Mouse (Mus musculus) retina, postnatal 7 days (tissue): ENCODE measurements around the gene Ispd.

ENCODE experiments used
- DNase-seq: peaks from one replicate; pipeline ENCODE4 v3.0.0-alpha.2; 2012; ENCODE audit warnings: low read depth, low spot score

Gene Ispd

DNA sequence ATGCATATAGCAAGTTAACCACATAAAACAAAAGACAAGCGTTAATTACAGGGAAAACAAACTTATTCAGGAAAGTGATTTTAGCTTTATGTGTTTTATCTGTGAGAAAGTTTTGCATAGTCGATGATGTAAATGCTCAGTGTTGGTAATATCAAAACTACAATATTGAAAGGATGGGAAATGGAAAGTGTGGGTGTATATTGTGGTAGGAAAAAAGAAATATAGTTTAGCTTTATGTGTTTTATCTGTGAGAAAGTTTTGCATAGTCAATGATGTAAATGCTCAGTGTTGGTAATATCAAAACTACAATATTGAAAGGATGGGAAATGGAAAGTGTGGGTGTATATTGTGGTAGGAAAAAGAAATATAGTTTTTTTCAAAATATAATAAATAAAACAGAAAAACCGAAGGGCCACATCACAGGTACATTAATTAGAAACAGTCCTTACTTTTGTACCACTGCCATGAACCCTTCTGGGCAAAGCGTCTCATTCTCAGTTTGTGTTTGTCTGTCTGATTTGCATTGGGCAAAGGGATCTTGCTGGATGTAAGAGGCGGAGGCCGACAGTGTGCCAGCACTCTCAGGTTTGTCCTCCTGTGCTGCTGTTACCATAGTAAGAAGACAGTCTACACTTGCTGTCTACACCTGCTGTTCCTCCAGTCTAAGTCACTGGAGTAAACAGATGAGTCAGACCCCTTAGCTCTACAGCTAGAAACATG is 87.2 kb downstream of the Ispd start:
- DNase-seq: no peak

- no peak for DNase-seq
Measured at GRCm38 (mm10) chr12:36471411-36471810, 90.2 kb downstream of the Ispd start.

GRCm38 (mm10) chr12:36474171-36474570 is 92.9 kb downstream of the Ispd start:
- no peak for DNase-seq

- no peak for DNase-seq
Measured at GRCm38 (mm10) chr12:36475269-36475668, 94.0 kb downstream of the Ispd start.

DNA sequence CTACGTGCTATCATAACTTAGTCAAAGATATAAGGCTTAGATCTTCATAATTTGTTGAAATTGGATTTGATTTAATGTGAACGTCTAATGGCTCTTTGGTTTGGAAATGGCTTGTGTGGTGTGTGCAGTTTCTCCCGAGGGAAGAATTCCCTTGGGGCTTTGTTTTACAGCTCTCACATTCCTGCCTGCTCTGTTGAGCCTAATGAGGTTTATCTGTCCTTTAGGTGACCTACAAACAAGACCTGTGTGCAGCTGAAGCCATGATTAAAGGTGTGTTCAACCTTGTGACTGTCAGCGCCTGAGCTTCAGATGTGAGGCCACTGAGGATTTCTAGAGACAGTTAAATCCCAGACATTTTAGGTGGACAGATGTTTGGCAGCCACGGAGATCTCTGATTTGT is 95.2 kb downstream of the Ispd start:
- DNase-seq: no peak

DNA sequence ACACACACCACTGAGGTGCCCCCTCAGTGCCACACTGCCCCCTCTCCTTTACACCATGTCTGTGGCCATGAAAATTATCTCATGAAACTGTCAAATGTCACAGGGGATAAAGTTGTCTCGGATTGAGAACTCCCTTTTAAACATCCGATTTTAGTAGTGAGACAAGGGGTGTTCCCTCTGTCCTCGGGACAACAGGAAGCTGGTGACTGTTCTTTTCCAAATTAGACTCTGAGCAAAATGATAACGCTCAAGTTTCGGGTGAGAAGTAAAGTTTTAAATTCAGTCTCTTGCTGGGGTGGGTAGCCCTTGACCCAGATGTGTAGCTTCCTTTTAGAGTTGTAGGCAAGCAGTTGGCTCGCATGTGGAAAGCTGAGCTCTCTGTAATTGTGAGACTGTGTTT is 96.3 kb downstream of the Ispd start:
- no peak for DNase-seq

- no peak for DNase-seq
Measured at GRCm38 (mm10) chr12:36477926-36478325, 96.7 kb downstream of the Ispd start.

- no peak for DNase-seq
Measured at GRCm38 (mm10) chr12:36481742-36482141, 100.5 kb downstream of the Ispd start.

- DNase-seq: no peak
Measured at GRCm38 (mm10) chr12:36483346-36483745, 102.1 kb downstream of the Ispd start.

- DNase-seq: no peak
Measured at GRCm38 (mm10) chr12:36497565-36497964, 116.3 kb downstream of the Ispd start.

DNA sequence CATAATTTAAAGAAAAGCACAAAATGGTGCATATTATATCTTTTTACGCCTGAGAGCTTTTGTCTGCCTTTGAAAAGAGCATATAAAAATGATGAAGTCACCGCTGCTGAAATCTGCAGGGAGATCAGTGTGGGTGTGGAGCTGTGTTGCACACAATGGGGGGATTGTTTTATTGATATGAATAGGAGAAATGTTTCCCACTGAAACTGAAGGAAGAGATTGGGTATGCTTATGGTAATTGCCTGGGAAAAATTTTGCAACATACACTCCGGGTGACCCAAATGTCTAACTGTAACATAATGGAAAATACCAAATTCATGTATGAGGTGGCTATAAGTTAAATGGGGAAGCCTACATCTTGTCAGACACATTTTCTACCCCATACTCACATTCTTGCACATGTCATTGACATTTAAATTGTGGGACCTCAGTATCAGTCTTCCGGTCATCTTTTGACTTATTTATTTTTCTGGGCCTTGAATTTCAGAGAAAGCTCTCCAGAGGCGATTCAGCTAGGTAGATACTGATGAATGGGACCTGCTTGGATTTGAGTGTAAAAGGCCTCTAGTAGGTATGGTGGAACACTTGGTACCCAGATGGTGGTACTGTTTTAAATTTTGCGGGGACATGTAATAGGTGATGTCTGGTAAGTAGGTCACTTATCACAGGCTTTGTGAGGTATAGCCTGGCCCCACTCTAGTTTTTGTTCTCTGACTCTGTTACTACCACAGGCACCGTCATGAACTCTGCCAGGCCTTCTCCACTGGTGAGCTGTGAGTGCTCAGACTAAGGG is 126.1 kb downstream of the Ispd start:
- DNase-seq: no peak

DNA sequence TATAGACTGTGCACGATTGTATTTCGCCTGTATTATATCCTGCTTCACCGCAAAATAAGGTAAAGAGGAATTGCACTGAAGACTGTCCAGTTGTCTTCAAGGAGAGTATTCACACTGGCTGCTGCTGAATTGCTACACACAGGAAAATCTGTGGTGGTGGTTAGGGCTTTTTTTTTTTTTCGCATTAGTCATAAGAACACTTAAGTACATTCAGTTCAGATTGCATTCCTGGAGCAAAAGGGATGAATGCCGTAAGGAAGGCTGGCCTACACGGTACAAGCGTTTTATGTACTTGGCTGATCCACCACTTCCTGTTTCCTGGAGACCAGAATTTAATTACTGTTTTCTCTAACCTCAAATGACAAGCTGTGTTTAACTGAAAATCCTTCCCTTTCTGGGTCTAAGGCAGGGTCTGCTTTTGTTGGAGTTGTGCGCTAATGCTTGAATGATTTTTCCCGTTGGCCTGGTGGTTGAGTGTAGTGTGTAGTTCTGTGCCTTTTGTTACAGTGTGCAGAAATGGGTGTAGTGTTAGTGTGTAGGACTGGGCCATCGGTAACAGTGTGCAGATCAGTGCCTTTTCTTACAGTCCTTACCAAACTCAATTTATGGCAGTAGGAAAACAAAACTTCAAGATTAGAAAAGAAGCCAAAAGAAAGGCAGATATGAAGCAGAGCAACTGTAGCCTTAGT is 128.8 kb downstream of the Ispd start:
- no peak for DNase-seq

DNA sequence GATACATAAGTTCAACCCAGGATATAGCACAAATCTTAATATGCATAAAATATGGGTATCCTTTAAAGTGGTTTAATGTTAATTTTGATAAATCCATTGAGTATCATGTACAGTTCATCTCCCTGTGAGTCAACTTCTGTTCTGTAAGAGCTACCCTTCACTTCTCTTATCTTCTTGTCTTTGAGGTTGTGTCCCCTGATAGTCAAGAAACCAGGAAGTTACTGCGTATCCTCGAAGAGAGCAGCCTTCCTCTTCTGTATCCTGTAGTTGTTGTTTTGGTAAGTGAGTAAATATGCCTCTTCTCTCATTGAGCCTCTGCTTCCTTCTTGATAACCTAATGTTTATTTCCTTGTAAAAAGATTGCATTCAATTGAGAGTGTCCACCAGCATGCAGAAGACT is 140.5 kb downstream of the Ispd start:
- no peak for DNase-seq

GRCm38 (mm10) chr12:36523515-36523914 is 142.3 kb downstream of the Ispd start:
- DNase-seq: no peak

DNA sequence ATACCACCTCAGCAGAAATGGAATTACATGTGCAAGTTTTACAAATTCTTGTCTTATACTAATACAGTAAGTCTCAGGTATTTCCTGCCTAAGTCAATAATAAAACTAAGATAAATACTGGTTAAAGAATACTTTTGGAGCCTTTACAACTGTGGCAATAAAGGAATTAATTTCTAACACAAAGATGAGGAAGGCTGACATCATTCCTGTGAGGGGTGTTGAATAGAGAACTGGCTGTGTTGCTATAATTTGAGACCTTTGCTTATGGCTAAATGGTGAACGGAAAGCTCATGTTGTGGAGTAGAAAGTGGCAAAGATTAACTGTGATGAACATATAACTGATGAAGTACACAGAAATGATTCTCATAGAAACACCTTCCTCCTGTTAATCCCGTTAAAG is 149.7 kb downstream of the Ispd start:
- DNase-seq: no peak

GRCm38 (mm10) chr12:36531421-36532072 is 150.3 kb downstream of the Ispd start:
- no peak for DNase-seq

DNA sequence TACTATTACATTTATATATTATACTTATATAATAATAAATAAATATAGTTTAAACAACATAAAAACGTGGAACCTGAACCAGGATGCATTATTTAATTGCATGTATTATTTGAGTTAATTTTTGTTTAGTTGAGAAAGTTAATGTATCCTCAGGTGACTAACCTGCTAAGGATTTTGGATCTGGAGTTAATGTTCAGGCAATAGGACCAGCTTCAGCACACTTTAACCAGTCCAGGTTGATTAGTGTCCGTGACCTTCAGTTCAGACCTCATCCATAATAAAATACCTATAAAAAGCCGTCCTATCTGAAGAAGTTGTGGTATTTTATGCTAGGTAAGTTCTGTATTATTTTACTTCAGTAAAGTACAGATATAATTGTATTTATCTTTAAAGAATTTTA is 151.3 kb downstream of the Ispd start:
- DNase-seq: no peak

DNA sequence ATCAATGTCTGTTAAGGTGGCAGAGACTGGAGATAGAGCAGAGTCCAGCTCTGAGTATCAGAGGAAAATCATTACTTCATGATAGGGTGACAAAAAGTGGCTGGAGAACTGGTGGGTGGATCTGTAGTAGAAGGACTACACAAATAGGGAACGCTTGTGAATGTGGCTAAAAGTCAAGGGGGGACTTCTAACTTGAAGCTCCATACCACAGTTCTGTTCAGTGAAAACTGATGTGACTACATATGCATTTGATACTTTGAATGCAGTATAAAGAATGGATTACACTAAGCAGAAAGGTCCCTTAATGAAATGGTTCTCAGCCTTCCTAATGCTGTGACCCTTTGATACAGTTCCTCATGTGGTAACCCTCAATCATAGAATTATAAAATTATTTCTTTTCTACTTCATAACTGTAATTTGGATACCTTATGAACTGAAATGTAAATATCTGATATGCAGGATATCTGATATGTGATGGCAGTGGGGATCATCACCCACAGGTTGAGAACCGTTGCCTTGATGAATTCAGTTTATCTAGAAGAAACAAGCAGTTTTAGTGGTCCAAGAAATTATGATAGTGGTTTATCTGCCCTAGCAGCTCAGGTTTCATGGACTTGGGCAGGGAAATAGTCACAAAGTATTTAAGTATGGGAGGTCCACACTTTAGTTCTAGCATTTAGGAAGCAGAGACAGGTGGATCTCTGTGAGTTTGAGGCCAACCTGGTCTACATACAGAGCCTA is 152.1 kb downstream of the Ispd start:
- no peak for DNase-seq

- no peak for DNase-seq
Measured at GRCm38 (mm10) chr12:36534589-36534988, 153.3 kb downstream of the Ispd start.

- no peak for DNase-seq
Measured at GRCm38 (mm10) chr12:36545318-36545717, 164.1 kb downstream of the Ispd start.

- no peak for DNase-seq
Measured at GRCm38 (mm10) chr12:36549474-36549873, 168.2 kb downstream of the Ispd start.
